Mouse (Mus musculus): ENCODE results near the gene Cyp21a1.
"Not testable (repeated sequence)": the region's sequence is repeated elsewhere in the genome, so short reads cannot be mapped to it uniquely, and the experiment has no call there.

DNA sequence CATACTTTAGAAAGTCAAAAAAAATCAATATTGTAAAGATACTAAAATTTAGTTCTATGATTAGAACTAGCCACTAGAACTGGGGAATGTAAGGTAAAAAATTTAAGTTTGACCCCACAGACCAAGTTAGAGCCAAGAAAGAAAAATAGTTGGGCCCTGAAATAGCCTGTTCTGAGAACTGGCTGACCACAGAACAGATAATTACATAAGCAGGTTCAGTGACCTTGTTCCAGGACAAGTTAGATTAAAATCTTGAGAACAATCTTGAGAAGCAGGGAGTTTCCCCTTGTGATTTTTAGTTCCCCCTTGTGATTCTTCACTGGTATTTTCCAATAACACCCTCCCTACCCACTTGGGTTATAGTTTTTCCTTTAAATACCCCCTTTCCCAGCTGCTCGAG, 26.4 kb upstream of the Cyp21a1 start:
- TF ChIP-seq CTCF (IDR thresholded peaks at IDR 0.05; ENCODE audit: low read depth, low read length); POLR2A (IDR thresholded peaks at IDR 0.05; ENCODE audit: extremely low read depth, insufficient read depth, low read length): not testable (repeated sequence)
